Mouse (Mus musculus) liver, embryonic 16.5 days (tissue): ENCODE results near the gene Kctd7. TPM values are rescaled to one million over a fixed set of nuclear protein-coding genes. Genes with fewer than 3 reads are reported as not detected.

ENCODE experiments used
- ATAC-seq: fragments of 200-750 bp; cut with Nextera tagmentation; 2 replicates; pipeline ENCODE4 v1.8.0; 2017; ENCODE audit warnings: low read depth, mild to moderate bottlenecking, moderate number of reproducible peaks, moderate library complexity
- H3K27ac ChIP-seq: fragments of 300-500 bp; sonication (generic); 2 replicates; pipeline ENCODE4 v1.5.1; 2014; ENCODE audit warnings: mild to moderate bottlenecking, low read length
- H3K27me3 ChIP-seq: fragments of 300-500 bp; sonication (generic); 2 replicates; pipeline ENCODE4 v1.6.1; 2014; ENCODE audit warnings: low read depth, low read length, mixed read lengths; ENCODE audit not compliant: control insufficient read depth, insufficient read depth
- H3K36me3 ChIP-seq: fragments of 300-500 bp; sonication (generic); 2 replicates; pipeline ENCODE4 v1.6.1; 2014; ENCODE audit warnings: mild to moderate bottlenecking; ENCODE audit not compliant: control insufficient read depth, insufficient read depth
- H3K4me1 ChIP-seq: fragments of 300-500 bp; sonication (generic); 2 replicates; pipeline ENCODE4 v1.6.1; 2014; ENCODE audit warnings: low read depth, low read length, mixed read lengths; ENCODE audit not compliant: control insufficient read depth
- H3K4me2 ChIP-seq: fragments of 300-500 bp; sonication (generic); 2 replicates; pipeline ENCODE4 v1.6.1; 2014; ENCODE audit warnings: low read depth, low read length, mixed read lengths
- H3K4me3 ChIP-seq: fragments of 300-500 bp; sonication (generic); 2 replicates; pipeline ENCODE4 v1.5.1; 2014; ENCODE audit warnings: low read depth, mild to moderate bottlenecking, low read length
- H3K9ac ChIP-seq: fragments of 300-500 bp; sonication (generic); 2 replicates; pipeline ENCODE4 v1.6.1; 2014; ENCODE audit warnings: low read depth, low read length
- H3K9me3 ChIP-seq: fragments of 300-500 bp; sonication (generic); replicated peaks from 2 replicates; pipeline ENCODE4 v1.6.1; 2016; ENCODE audit warnings: low read length; ENCODE audit not compliant: control insufficient read depth
- WGBS: fragments of 180-500 bp; shearing (Covaris S2); extraction: QIAGEN DNeasy Blood & Tissue Kit; methylation state at CpG from one replicate; pipeline ENCODE4 v1.1.7; 2014; ENCODE audit not compliant: insufficient replicate concordance; 5-methylcytosine and 5-hydroxymethylcytosine counted together
- polyA plus RNA-seq: library from polyadenylated mRNA; unstranded; fragments of >200 nt; fragmentation: Nextera tagmentation; extraction: Ambion mirVana; gene quantifications from 2 replicates; pipeline ENCODE4 v1.2.1, GENCODE M21; 2015

Kctd7 gene
- polyA plus RNA-seq, 1 experiment from 2014 or later = 7.0 TPM

DNA sequence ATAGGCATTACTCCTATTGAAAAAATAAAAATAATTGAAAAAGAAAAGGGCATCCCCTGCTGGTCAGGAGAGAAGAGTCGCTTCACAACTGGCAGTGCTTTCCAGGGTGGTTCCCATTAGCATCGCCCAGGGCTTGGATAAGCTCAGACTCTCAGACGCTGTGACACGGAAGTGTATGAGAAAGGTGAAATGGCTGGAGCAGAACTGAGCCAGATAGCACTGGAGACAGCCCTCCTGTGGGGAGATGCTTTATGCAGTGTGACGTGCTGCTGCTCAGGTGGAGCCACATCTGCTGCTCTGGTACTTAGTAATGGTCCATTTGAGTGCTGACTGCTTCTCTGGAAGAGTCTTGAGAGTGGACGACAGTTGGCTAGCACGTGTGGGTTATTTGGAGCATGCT, 35.7 kb downstream of the Kctd7 start:
- peaks cover 37% of the 10 kb centered on the region for H3K4me1 ChIP-seq
- H3K27ac ChIP-seq = no peak overlapping the region
- H3K4me2 ChIP-seq = no peak overlapping the region
- no peaks in the 10 kb centered on the region for H3K36me3 ChIP-seq
- no peaks in the 10 kb centered on the region for H3K9me3 ChIP-seq
- no peak overlapping the region for H3K9ac ChIP-seq
- H3K4me3 ChIP-seq = no peak overlapping the region
- no peak for ATAC-seq
- 83% methylated on average over 7 of the region's 7 CpGs for WGBS
- H3K27me3 ChIP-seq = no peaks in the 10 kb centered on the region

DNA sequence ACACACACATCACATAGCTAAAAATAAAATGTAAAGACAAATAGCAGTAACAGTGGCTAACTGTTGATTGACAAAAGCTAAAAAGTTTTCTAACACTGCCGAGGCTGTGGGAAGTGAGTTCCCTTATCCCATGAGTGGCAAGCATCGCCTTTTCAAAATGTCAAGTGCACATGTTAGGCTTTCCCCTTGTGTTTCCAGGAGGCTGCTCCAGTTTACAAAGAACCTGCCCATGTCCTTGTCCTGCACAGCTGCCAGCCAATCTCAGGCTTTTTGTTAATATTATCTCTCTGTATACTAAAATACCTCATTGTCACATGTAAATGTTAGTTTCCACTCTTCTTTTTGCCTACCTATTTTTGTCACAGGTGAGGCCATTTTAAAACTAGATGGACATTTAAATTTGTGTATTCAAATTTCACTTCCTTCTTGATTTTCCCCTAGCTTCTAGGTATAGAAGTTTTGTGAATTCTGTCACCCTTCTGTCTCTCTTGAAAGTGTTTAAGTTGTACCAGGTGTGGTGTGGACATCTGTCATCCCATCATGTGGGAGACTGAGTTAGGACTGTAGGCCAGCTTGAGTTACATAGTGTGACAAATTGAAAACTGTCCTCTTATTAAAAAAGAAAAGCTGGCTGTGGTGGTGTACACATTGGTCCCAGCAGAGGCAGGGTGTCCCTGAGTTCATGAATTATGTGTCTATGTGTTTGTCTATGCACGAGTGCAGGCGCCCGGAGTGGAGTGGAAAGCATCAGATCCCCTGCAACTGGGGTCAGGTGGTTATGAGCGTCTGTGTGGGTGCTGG, 37.3 kb downstream of the Kctd7 start:
- ATAC-seq = no peak
- peaks cover 40% of the 10 kb centered on the region for H3K4me1 ChIP-seq
- no peak overlapping the region for H3K4me2 ChIP-seq
- 79% methylated on average over 6 of the region's 6 CpGs for WGBS
- no peak overlapping the region for H3K9ac ChIP-seq
- H3K9me3 ChIP-seq = no peaks in the 10 kb centered on the region
- H3K4me3 ChIP-seq = no peak overlapping the region
- H3K27me3 ChIP-seq = no peaks in the 10 kb centered on the region
- no peaks in the 10 kb centered on the region for H3K36me3 ChIP-seq
- no peak overlapping the region for H3K27ac ChIP-seq

GRCm38 (mm10) chr5:130182541-130182821, 37.8 kb downstream of the Kctd7 start:
- 83% methylated on average over 3 of the region's 3 CpGs for WGBS
- Histone ChIP-seq H3K9me3 (no peaks in the 10 kb centered on the region), H3K4me1 (peaks cover 43% of the 10 kb centered on the region), H3K27ac (no peak overlapping the region), H3K4me2 (no peak overlapping the region), H3K4me3 (no peak overlapping the region), H3K36me3 (no peaks in the 10 kb centered on the region), H3K9ac (no peak overlapping the region), H3K27me3 (no peaks in the 10 kb centered on the region)
- ATAC-seq = no peak

- 0 out of 2 replicates have a peak overlapping the region, but pooled peaks have one; percentile 3 for H3K27ac ChIP-seq
- peak; percentile 51 for ATAC-seq
- H3K36me3 ChIP-seq = peaks cover 3% of the 10 kb centered on the region; the same call in 1 of the 2 replicates
- no peaks in the 10 kb centered on the region for H3K9me3 ChIP-seq
- peaks cover 34% of the 10 kb centered on the region for H3K4me1 ChIP-seq
- H3K9ac ChIP-seq = peak overlapping the region; percentile 36; the same call in 1 of the 2 replicates
- 0 out of 2 replicates have a peak overlapping the region, but pooled peaks have one; percentile 5 for H3K4me2 ChIP-seq
- no peaks in the 10 kb centered on the region for H3K27me3 ChIP-seq
- WGBS = 71% methylated on average over 9 of the region's 9 CpGs
- no peak overlapping the region for H3K4me3 ChIP-seq
These were observed 39.7 kb downstream of the Kctd7 start for GRCm38 (mm10) chr5:130184193-130184856.

GRCm38 (mm10) chr5:130185312-130185711, 40.7 kb downstream of the Kctd7 start:
- no peak overlapping the region for H3K4me2 ChIP-seq
- peaks cover 12% of the 10 kb centered on the region for H3K36me3 ChIP-seq
- no peak for ATAC-seq
- peaks cover 34% of the 10 kb centered on the region for H3K4me1 ChIP-seq
- H3K27me3 ChIP-seq = no peaks in the 10 kb centered on the region
- no peaks in the 10 kb centered on the region for H3K9me3 ChIP-seq
- no peak overlapping the region for H3K4me3 ChIP-seq
- 79% methylated on average over 6 of the region's 6 CpGs for WGBS
- no peak overlapping the region for H3K9ac ChIP-seq
- no peak overlapping the region for H3K27ac ChIP-seq

DNA sequence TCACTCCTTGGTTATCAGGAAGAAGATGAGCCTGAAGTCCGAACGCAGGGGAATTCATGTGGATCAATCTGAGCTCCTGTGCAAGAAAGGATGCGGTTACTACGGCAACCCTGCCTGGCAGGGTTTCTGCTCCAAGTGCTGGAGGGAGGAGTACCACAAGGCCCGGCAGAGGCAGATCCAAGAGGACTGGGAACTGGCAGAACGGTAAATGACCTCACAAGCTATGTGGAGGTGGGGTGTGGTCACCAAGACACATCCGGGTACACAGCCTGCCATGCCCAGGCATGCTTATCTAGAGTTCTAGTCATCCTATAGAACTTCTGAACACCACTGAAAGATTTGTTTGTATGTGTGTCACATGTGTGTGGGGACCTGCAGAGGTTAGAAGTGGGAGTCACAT, 42.7 kb downstream of the Kctd7 start:
- no peak overlapping the region for H3K4me3 ChIP-seq
- peak; percentile 70 for ATAC-seq
- 69% methylated on average over 7 of the region's 7 CpGs for WGBS
- no peak overlapping the region for H3K27ac ChIP-seq
- H3K27me3 ChIP-seq = no peaks in the 10 kb centered on the region
- H3K36me3 ChIP-seq = peaks cover 27% of the 10 kb centered on the region
- H3K4me1 ChIP-seq = peaks cover 28% of the 10 kb centered on the region
- H3K4me2 ChIP-seq = no peak overlapping the region
- no peaks in the 10 kb centered on the region for H3K9me3 ChIP-seq
- no peak overlapping the region for H3K9ac ChIP-seq

DNA sequence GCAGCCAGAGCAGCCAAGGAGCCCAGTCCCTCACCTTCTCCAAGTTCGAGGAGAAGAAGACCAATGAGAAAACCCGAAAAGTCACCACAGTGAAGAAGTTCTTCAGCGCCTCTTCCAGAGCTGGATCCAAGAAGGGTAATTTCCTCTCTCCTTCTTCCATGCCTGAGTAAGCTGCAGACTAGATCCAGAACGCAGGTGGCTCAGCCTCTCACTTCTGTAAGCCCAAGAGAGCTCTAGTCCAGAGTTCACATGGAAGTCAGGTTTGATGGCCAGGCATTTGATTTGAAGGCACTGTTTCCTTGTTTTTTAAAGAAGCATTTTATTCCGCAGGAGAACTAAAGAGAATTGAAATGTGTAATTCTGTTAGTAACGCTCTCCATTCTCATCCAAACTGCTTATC, 46.2 kb downstream of the Kctd7 start:
- Histone ChIP-seq H3K36me3 (peaks cover 31% of the 10 kb centered on the region), H3K27me3 (no peaks in the 10 kb centered on the region), H3K4me2 (no peak overlapping the region), H3K9me3 (no peaks in the 10 kb centered on the region), H3K9ac (no peak overlapping the region), H3K4me3 (no peak overlapping the region), H3K4me1 (peaks cover 8% of the 10 kb centered on the region), H3K27ac (no peak overlapping the region)
- ATAC-seq = no peak
- whole genome bisulfite sequencing = 81% methylated on average over 6 of the region's 6 CpGs

- Histone ChIP-seq H3K9ac (no peak overlapping the region), H3K27ac (no peak overlapping the region), H3K36me3 (peaks cover 31% of the 10 kb centered on the region), H3K9me3 (no peaks in the 10 kb centered on the region), H3K4me1 (peaks cover 5% of the 10 kb centered on the region), H3K27me3 (no peaks in the 10 kb centered on the region), H3K4me2 (no peak overlapping the region), H3K4me3 (no peak overlapping the region)
- WGBS = 83% methylated on average over 6 of the region's 6 CpGs
- no peak for ATAC-seq
These were observed 47.2 kb downstream of the Kctd7 start for GRCm38 (mm10) chr5:130191865-130192264.

GRCm38 (mm10) chr5:130192356-130192944, 47.8 kb downstream of the Kctd7 start:
- peaks cover 31% of the 10 kb centered on the region for H3K36me3 ChIP-seq
- WGBS = 79% methylated on average over 2 of the region's 2 CpGs

More at GRCm38 (mm10) chr5:130192356-130192944, 47.8 kb downstream of the Kctd7 start:
- no peak overlapping the region for H3K4me3 ChIP-seq
- H3K9ac ChIP-seq = no peak overlapping the region
- no peaks in the 10 kb centered on the region for H3K27me3 ChIP-seq
- H3K27ac ChIP-seq = no peak overlapping the region
- no peaks in the 10 kb centered on the region for H3K9me3 ChIP-seq
- H3K4me1 ChIP-seq = peaks cover 2% of the 10 kb centered on the region
- ATAC-seq = no peak
- no peak overlapping the region for H3K4me2 ChIP-seq
